Mouse (Mus musculus) spleen, postnatal 36 days (tissue): ENCODE measurements around the gene Olfr319.
"Not testable (repeated sequence)": the region's sequence is repeated elsewhere in the genome, so short reads cannot be mapped to it uniquely, and the experiment has no call there.

ENCODE experiments used
- DNase-seq, 2 experiments: peaks; one replicate each; pipeline ENCODE4 v3.0.0; 2022; ENCODE audit warnings: low spot score in 2 of 2, mixed read lengths in 1 of 2

Olfr319 gene

DNA sequence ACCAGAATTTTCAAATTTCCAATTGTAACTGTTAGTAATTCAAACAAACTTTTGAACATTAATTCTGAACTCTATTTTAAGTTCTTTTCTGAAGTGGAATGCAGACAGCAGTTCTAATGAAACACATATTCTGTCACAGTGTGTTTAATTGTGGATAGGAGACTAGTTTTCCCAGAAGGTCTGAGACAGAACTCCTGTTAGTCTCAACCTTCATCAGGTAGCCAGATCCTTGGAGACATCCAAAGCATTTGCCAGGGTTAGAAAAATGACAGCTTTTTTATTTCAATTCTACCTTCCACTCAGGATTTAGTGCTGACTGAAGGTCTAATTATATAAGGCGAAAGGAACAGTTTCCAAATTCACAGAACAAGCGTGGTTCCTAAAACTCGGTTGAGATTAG lies at the start of gene Olfr319:
Gene Olfr319 (plus strand): TSS at position 301 of the 400 bp plus-strand sequence.
- DNase-seq: no peak

DNA sequence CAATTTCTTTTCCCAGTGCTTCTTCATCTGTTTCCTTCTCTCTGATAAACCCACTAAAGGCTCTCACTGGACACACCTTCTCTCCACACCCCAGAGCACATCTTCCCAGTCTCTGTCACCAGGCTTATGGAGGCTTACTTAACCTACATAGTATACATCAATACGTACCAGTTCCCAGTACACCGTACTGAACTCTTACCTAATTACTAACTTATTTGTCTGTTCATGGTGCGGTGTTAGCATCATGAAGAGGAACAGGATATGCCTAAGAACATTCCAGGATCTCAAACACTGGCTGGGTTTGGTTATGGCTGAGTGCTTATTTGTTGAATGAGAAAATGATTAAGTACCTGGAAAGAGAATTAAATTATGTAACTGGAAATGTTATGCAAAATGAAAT lies 43.8 kb upstream of the Olfr319 start:
- no peak for DNase-seq

DNA sequence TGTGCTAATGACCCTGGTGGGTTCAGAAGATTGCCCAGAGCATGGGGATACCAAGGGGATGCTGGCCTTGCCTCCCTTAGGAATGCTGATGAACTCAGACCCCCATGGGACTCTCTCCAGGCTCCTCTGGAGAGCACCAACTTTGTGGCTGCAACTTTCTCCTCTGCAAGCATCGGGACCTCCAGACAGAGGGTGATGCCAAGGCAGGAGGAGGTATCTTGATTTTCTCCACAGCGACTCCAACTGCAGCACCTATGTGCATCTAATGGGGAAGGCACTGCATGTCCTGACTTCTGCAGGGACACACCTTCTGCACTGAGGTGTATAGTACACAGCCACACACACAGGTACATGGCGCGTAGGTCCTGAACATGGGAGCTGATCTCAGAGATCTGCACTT lies 40.4 kb upstream of the Olfr319 start, which contains the start of gene Olfr322:
Gene Olfr322 (plus strand): TSS at position 187 of the 400 bp plus-strand sequence.
- DNase-seq: no peak

DNA sequence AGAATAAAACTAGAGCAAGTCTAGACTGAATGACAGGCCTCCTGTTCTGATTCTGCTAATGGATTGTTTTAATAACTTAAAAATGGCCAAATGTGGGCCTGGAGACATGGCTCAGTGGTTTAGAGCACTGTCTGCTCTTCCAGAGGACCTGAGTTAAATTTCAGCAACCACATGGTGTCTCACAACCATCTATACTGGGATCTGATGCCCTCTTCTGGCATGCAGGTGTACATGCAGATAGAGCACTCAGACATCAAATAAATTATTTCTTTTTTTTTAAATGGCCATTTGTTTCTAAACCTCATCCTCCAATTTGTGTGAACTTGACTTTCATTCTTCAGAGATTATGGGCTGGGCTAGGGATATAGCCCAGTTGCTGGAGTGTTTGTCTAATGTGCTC lies 29.7 kb upstream of the Olfr319 start:
- no peak for DNase-seq

DNA sequence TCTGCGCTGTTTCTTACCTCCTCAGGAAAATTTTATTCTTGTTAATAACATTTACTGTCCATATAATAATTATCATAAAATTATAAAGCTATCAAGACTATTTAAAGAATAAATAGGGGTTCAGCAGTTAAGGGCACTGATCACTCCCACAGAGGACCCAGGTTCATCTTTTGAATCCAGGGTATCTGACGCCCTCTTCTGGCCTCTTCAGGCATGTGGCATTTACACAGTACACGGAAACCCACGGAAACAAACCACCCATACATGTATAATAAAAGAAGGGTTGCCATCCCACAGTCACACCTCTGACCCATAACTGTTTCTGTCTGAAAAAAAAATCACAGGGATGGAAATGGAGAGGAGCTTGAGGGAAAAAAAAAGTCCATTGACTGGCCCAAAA lies 27.1 kb upstream of the Olfr319 start:
- DNase-seq: no peak

DNA sequence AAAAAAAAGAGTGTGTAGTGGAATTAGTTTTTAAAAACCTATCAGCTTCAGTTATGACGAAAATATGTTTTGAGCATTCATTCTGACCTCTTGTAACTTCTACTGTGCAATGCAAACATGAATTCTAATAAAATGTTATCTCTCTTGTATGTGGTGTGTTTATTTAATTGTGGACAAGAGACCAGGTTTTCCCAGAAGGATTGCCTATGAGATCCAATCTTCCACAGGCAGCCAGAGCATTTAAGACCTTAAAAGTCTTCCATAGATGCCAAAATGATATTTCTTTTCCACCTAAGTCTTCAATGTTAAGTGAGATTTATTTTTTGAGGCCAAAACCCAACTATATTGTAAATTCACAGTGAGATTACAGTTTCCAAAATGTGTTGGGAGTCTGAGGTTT lies 18.2 kb upstream of the Olfr319 start, which contains the start of gene Olfr320:
Gene Olfr320 (plus strand): TSS at position 301 of the 400 bp plus-strand sequence.
- DNase-seq: no peak

DNA sequence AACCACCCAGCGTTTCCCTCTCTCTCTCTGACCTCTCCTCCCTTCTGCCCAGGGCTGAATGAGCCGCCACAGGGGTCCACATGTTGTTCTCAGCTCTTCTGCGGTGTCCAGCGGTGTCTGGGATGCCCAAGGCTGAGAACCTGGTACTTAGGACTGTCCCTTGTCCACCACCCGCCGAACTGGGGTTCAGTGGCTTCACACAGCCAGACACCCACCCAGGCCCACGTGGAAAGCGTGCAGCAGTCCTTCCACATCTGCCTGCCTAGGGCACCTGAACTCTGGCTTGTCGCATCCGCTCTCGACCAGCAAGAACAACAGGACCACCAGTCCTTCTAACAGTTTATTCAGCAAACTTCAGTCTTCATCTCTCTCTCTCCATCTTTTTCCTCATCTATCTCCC lies 10.1 kb downstream of the Olfr319 start:
- DNase-seq: no peak

DNA sequence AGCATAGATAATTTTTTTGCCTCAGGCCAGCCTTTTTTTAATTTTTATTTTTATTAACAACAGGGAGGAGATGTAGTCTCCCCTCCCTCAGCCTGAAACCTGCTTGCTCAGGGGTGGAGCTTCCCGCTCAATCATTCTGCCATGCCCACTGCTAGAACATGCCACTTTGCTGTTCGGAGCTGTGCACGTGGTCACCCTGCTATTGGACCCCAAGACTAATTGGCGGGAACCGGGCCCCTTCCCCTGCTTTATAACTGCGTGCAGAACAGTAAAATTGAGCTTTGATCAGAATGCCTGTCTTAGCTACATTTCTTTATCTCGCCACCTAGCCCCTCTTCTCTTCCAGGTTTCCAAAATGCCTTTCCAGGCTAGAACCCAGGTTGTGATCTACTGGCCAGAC lies 18.8 kb downstream of the Olfr319 start:
- DNase-seq: not testable (repeated sequence)

DNA sequence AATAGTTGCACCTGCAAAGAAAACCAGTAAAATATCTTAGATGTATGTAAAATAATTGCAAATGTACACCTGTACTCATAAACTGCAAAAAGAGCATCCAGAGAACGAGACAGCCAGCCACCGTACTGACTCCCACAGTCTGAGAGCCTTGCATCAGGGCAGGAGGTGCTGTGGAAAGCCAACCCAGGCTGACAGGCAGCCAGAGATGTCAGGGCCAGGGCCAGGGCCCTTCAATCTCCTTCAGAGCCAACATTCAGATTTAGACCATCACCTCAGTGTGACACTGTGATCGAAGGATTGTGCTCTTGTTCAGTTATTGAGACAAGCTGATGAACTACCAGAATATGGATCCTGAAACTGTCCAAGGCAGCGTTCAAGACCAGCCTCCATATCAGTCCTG lies 20.7 kb downstream of the Olfr319 start:
- DNase-seq: no peak

DNA sequence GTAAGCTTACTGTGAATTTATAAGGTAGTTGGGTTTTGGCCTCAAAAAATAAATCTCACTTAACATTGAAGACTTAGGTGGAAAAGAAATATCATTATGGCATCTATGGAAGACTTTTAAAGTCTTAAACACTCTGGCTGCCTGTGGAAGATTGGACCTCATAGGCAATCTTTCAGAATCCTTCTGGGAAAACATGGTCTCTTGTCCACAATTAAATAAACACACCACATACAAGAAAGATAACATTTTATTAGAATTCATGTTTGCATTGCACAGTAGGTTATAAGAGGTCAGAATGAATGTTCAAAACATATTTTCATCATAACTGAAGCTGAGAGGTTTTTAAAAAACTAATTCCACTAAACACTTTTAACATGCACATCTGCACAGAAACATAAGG lies 25.0 kb downstream of the Olfr319 start, which contains the start of gene Olfr318:
Gene Olfr318 (minus strand): TSS at position 101 of the 400 bp plus-strand sequence.
- DNase-seq: no peak

DNA sequence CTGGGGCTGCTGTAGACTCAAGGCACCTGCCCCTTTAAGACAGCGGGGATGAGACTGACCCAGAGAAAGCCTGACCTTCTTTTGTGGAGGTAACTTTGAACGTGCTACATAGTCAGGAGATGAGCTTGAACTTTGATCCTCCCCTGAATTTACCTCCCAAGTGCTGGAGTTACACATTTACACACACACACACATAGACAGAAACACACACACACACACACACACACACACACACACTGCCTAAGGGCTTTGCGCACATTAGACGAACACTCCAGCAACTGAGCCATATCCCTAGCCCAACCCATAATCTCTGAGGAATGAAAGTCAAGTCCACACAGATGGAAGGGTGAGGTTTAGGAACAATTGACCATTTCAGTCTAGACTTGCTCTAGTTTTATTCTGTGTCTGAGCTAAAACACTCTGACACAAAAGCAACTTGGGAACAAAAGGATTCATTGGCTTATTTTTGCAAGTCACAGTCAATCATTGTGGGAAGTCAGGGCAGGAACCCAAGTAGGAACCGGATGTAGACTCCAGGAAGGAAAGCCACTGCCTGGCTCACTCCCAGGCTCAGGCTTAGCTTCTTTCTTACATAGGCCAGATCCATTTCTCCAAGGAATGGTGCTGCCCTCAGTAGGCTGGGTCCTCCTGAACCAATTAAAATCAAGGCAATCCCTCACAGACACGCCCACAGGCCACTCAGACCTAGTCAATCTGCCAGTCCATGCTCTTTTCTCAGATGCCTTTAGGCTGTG lies 29.1 kb downstream of the Olfr319 start:
- DNase-seq: not testable (repeated sequence)

DNA sequence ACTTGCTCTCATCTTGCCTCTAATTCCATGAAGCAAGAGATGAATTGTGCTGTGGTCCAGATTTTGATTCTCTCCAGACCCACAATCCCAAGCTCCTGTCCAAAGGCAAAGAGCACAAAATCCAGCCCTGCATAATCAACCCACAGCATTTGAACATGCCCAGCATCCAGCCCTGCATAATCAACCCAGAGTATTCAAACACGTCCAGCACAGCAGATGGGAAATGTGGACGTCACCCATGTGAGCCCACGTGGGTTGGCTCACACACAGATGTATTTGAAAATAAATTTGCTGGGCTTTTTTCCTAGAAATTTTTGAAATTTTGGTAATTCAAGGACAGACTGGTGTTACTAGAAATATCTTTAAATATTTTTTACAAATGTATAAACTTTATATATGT lies 34.4 kb downstream of the Olfr319 start:
- no peak for DNase-seq

DNA sequence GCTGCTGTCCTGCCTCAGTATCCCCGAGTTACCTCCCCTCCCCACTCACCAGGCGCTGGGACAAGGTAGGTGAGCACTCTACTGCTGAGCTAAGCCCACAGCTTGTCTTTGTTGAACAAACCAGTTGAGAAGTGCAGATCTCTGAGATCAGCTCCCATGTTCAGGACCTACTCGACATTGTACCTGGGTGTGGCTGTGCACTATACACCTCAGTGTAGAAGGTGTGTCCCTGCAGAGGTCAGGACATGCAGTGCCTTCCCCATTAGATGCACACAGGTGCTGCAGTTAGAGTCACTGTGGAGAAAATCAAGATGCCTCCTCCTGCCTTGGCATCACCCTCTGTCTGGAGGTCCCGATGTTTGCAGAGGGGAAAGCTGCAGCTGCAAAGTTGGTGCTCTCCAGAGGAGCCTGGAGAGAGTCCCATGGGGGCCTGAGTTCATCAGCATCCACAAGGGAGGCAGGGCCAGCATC lies 39.9 kb downstream of the Olfr319 start, which contains the start of gene Olfr317:
Gene Olfr317 (minus strand): TSS at position 421 of the 471 bp plus-strand sequence.
- DNase-seq: no peak

DNA sequence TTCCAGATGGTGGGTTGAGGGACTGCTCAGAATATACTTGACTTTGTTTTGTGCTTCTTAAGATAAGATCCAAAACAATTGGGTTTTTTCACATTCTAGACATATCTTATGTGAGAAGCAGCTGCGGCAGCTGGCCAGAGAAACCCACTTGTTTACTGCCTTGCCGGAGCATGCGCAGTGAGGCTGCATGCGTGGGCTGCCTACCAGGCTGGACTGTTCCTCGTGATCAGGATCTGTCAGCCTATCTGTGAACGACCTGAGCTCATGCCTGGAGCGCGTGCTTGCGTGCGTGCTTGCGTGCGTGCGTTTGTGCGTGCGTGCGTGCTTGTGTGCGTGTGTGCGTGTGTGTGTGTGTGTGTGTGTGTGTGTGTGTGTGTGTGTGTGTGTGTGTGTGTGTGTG lies 52.1 kb downstream of the Olfr319 start:
- DNase-seq: not testable (repeated sequence)

DNA sequence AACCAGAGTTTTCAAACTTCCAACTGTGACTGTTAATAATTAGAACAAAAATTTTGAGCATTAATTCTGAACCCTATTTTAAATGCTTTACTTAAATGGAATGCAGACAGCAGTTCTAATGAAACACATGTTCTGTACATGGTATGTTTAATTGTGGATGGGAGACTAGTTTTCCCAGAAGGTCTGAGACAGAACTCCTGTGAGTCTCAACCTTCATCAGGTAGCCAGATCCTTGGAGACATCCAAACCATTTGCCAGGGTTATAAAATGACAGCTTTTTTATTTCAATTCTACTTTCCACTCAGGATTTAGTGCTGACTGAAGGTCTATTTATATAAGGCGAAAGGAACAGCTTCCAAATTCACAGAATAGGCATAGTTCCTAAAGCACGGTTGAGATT lies 53.5 kb downstream of the Olfr319 start, which contains the start of gene Olfr316:
Gene Olfr316 (plus strand): TSS at position 301 of the 400 bp plus-strand sequence.
- no peak for DNase-seq
